Comparison of ENCODE assay signal across 12 mouse cellular contexts in the genomic region with DNA sequence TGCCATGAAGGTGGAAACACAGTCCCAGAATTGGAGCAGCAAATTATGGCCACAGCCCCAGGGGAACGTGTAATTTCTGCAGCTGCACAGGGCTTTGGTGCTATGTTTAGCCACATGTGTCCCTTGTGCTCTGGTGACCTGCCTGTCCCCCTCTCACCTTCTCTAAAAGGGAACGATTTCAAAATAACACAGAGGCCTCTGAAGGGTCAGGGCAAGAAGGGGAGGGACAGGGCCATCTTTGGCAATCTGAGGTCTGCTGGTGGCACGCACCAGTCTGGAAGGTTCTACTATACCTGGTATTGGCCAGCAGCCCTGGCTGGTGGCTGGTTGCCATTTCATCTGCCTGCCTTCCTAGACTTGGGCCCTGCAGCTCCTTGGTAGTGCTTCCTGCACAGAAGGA.
DNase-seq lines count a peak whose midpoint lies in the region; ATAC-seq and TF ChIP-seq lines count a peak whose summit lies in the region.
"Had no signal": no experiment of that assay in that cellular context is flagged by ENCODE, and none has a peak within 500 bp of the region (broad histone marks: within the 10 kb centered on the region; RNA-seq: fewer than 3 reads in every experiment).

No protein-coding gene starts in this region.

- TF ChIP-seq CTCF in liver, adult 2 months (IDR thresholded peaks at IDR 0.05; ENCODE audit: low read depth, low read length) = no peak
- no peak for TF ChIP-seq CTCF in liver, postnatal 0 days (IDR thresholded peaks at IDR 0.05; ENCODE audit: low read depth)
- no peak for TF ChIP-seq CTCF in intestine, postnatal 0 days (IDR thresholded peaks at IDR 0.05; ENCODE audit: low read depth)

- no peak overlapping the region for H3K4me2 ChIP-seq in liver, postnatal 0 days (ENCODE audit: low read depth, low read length)
- no peak overlapping the region for H3K4me2 ChIP-seq in heart, embryonic 14.5 days (ENCODE audit: low read length)
- no peak overlapping the region for H3K4me2 ChIP-seq in intestine, postnatal 0 days (replicated peaks; ENCODE audit: low read depth)
- H3K4me2 ChIP-seq: lung, embryonic 14.5 days had no signal

- no peaks in the 10 kb centered on the region for H3K36me3 ChIP-seq in liver, adult 2 months (ENCODE audit: control insufficient read depth, insufficient read depth, low read length)
- H3K36me3 ChIP-seq in liver, postnatal 0 days (replicated peaks; ENCODE audit: insufficient read depth, low read length) = no peaks in the 10 kb centered on the region
- peaks cover 26% of the 10 kb centered on the region for H3K36me3 ChIP-seq in heart, embryonic 14.5 days (ENCODE audit: control insufficient read depth, insufficient read depth, low read length)
- no peaks in the 10 kb centered on the region for H3K36me3 ChIP-seq in intestine, postnatal 0 days (ENCODE audit: control insufficient read depth, insufficient read depth)

- intact Hi-C loops in gastrocnemius, postnatal 14 days (cut with DNase I; ENCODE audit: low total_unique reads) = no loop called here

- peak; percentile 78 for DNase-seq in liver, adult 2 months (ENCODE audit: extremely low read depth, low read depth, low spot score)
- DNase-seq in liver, postnatal 0 days = no peak
- peak; percentile 45 for DNase-seq in gastrocnemius, postnatal 14 days
- DNase-seq in skeletal muscle tissue, adult 2 months (ENCODE audit: low read depth, low spot score) = peak; percentile 73
- no peak for DNase-seq in kidney, adult 9 months
- DNase-seq in retina, embryonic 14.5 days (ENCODE audit: low spot score) = no peak
- DNase-seq: lung, embryonic 14.5 days; right cerebral cortex, postnatal 14 days; thymus, postnatal 4 days had no signal

- no peaks in the 10 kb centered on the region for H3K79me2 ChIP-seq in liver, adult 2 months (ENCODE audit: control insufficient read depth, insufficient read depth, low read length)

- TF ChIP-seq EP300 in liver, postnatal 0 days (IDR thresholded peaks at IDR 0.05; ENCODE audit: low read depth) = no peak

- H3K9ac ChIP-seq in liver, adult 2 months (ENCODE audit: low read depth, low read length) = no peak overlapping the region
- H3K9ac ChIP-seq in liver, postnatal 0 days (replicated peaks) = no peak overlapping the region
- H3K9ac ChIP-seq in heart, embryonic 14.5 days (ENCODE audit: low read length) = no peak overlapping the region
- no peak overlapping the region for H3K9ac ChIP-seq in intestine, postnatal 0 days (ENCODE audit: low read depth, low read length)
- H3K9ac ChIP-seq: lung, embryonic 14.5 days had no signal

- peaks cover 3% of the 10 kb centered on the region; the same call in 1 of the 2 replicates for H3K4me1 ChIP-seq in liver, adult 2 months (ENCODE audit: control insufficient read depth, insufficient read depth, low read length)
- no peaks in the 10 kb centered on the region for H3K4me1 ChIP-seq in liver, postnatal 0 days (ENCODE audit: insufficient read depth)
- H3K4me1 ChIP-seq in heart, embryonic 14.5 days (ENCODE audit: control insufficient read depth in 2 of 2, insufficient read depth in 2 of 2, low read length in 2 of 2) = peaks cover 17 to 22% of the 10 kb centered on the region in 2 experiments
- no peaks in the 10 kb centered on the region for H3K4me1 ChIP-seq in intestine, postnatal 0 days (replicated peaks; ENCODE audit: control insufficient read depth, insufficient read depth, low read length)

- WGBS in liver, adult 2 months = 26% methylated on average over 3 of the region's 3 CpGs
- 47% methylated on average over 3 of the region's 3 CpGs for WGBS in liver, postnatal 0 days (ENCODE audit: insufficient replicate concordance)
- 46% methylated on average over 3 of the region's 3 CpGs for WGBS in heart, embryonic 14.5 days
- 75% methylated on average over 3 of the region's 3 CpGs for WGBS in intestine, postnatal 0 days

- no peak overlapping the region for H3K4me3 ChIP-seq in liver, adult 2 months (ENCODE audit: insufficient read depth, low read depth, low read length)
- no peak overlapping the region for H3K4me3 ChIP-seq in liver, postnatal 0 days (ENCODE audit: low read depth, low read length)
- no peak overlapping the region for H3K4me3 ChIP-seq in heart, embryonic 14.5 days (ENCODE audit: control insufficient read depth in 1 of 2, insufficient read depth in 1 of 2, low read depth in 1 of 2, low read length in 2 of 2)
- H3K4me3 ChIP-seq in intestine, postnatal 0 days (ENCODE audit: low read depth, low read length) = no peak overlapping the region

- H3K27me3 ChIP-seq in liver, adult 2 months (ENCODE audit: control insufficient read depth, insufficient read depth, low read length) = no peaks in the 10 kb centered on the region
- no peaks in the 10 kb centered on the region for H3K27me3 ChIP-seq in liver, postnatal 0 days (ENCODE audit: insufficient read depth, low read length)
- H3K27me3 ChIP-seq in heart, embryonic 14.5 days (ENCODE audit: control insufficient read depth, insufficient read depth, low read length) = no peaks in the 10 kb centered on the region
- H3K27me3 ChIP-seq in intestine, postnatal 0 days (replicated peaks; ENCODE audit: control insufficient read depth, insufficient read depth, low read length) = no peaks in the 10 kb centered on the region

- no peaks in the 10 kb centered on the region for H3K9me3 ChIP-seq in liver, postnatal 0 days (ENCODE audit: low read length)
- H3K9me3 ChIP-seq in heart, embryonic 14.5 days (ENCODE audit: control insufficient read depth, low read length) = no peaks in the 10 kb centered on the region
- H3K9me3 ChIP-seq in intestine, postnatal 0 days (ENCODE audit: control insufficient read depth) = no peaks in the 10 kb centered on the region

- no peak for TF ChIP-seq POLR2A in liver, adult 2 months (IDR thresholded peaks at IDR 0.05; ENCODE audit: extremely low read depth, insufficient read depth, low read length)

- ATAC-seq in liver, postnatal 0 days = no peak
- ATAC-seq in heart, embryonic 14.5 days (ENCODE audit: insufficient number of reproducible peaks, insufficient read depth, low FRiP score, low read depth) = peak; percentile 35; the same call in 1 of the 2 replicates
- ATAC-seq in intestine, postnatal 0 days = no peak

- no peak overlapping the region for H3K27ac ChIP-seq in liver, adult 2 months (replicated peaks; ENCODE audit: insufficient read depth, low read depth, low read length)
- H3K27ac ChIP-seq in liver, postnatal 0 days (ENCODE audit: low read depth) = no peak overlapping the region
- H3K27ac ChIP-seq in heart, embryonic 14.5 days (replicated peaks in 1 of 2; ENCODE audit: control insufficient read depth in 1 of 2, insufficient read depth in 1 of 2, low read depth in 2 of 2, low read length in 2 of 2) = peak overlapping the region; percentile 35 to 71
- H3K27ac ChIP-seq in intestine, postnatal 0 days (ENCODE audit: low read depth, low read length) = no peak overlapping the region
- H3K27ac ChIP-seq: kidney, postnatal 0 days had no signal

Comparison
In these comparisons a context has a peak if more than half of its experiments do, and no peak if none do; other contexts are left out.
1. DNase-seq: peak in liver, adult 2 months (single experiment), gastrocnemius, postnatal 14 days (single experiment) and skeletal muscle tissue, adult 2 months (single experiment); none in liver, postnatal 0 days (single experiment), kidney, adult 9 months (single experiment) and retina, embryonic 14.5 days (single experiment).
2. H3K27ac ChIP-seq: peak in heart, embryonic 14.5 days (2 of 2); none in liver, adult 2 months (single experiment), liver, postnatal 0 days (single experiment) and intestine, postnatal 0 days (single experiment).